Mouse (Mus musculus): Measurements from ENCODE around the gene Kcnq1. TPM values are rescaled to one million over a fixed set of nuclear protein-coding genes. Genes with fewer than 3 reads are reported as not detected.
A peak's percentile ranks its signal among the peaks of the same experiment; 100 is the strongest.

Gene Kcnq1
- 0.54 and 1.6 TPM in 2 replicates for polyA plus RNA-seq (2012; rRNA removed)

DNA sequence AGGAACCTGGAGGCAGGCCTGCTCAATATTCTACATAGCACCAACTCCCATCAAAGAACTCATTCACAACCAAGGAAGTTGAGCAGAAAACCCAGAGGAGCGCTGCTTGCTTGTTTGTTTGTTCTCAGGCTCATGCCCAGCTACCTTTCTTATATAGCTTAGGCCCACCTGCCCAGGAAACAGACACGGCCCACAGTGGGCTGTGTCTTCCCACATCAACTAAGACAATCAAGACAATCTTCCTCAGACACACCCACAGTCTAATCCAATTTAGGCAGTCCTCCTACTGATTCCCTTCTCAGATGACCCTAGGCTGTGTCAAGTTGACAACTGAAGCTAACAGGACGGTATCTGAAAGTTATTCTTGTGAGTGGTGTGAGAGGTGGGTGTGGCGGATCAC, at the start of gene Kcnq1:
Gene Kcnq1, plus strand, starts transcription at position 301 of the 400 bp plus-strand sequence.
- H3K27me3 ChIP-seq (ENCODE audit: control insufficient read depth, insufficient read depth, low read length), result no peaks in the 10 kb centered on the region; the same call in 1 of the 2 replicates
- WGBS, result 80% methylated on average over 4 of the region's 4 CpGs
- H3K4me1 ChIP-seq (ENCODE audit: control insufficient read depth, insufficient read depth, low read length), result peaks cover 4% of the 10 kb centered on the region
- DNase-seq, result no peak
- no peak for TF ChIP-seq POLR2A (IDR thresholded peaks at IDR 0.05; ENCODE audit: borderline replicate concordance, insufficient read depth, low read length)
- no peak for TF ChIP-seq CTCF (IDR thresholded peaks at IDR 0.05; ENCODE audit: borderline replicate concordance, insufficient read depth, low read depth, low read length)
- no peak within 1 kb of the TSS for H3K27ac ChIP-seq (ENCODE audit: insufficient read depth, low read length)
- no peak within 1 kb of the TSS for H3K4me3 ChIP-seq (replicated peaks; ENCODE audit: insufficient read depth, low read depth, low read length)

DNA sequence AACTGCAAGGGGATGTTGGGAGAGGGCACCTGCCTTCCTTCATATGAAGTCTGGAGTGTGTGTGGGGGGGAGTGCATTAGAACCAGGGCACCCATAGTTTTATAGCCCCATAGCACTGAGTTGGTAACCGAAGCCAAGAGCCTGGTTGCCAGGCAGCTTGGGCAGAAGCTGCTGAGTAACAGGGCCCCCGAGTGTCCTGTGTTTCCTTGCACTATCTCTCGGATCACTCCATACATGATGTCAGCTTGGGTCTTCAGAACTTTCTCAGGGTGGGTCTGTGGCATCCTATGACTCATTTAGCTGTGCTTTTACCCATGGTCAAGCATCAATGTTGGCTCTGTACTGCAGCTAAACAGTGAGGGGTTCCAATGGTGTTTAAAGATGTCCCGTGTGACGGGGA, 49.1 kb upstream of the Kcnq1 start:
- TF ChIP-seq POLR2A (IDR thresholded peaks at IDR 0.05; ENCODE audit: borderline replicate concordance, insufficient read depth, low read length), result no peak
- no peak for TF ChIP-seq CTCF (IDR thresholded peaks at IDR 0.05; ENCODE audit: borderline replicate concordance, insufficient read depth, low read depth, low read length)
- peaks cover 58% of the 10 kb centered on the region for H3K4me1 ChIP-seq (ENCODE audit: control insufficient read depth, insufficient read depth, low read length)
- WGBS, result 66% methylated on average over 5 of the region's 5 CpGs
- no peak overlapping the region for H3K27ac ChIP-seq (ENCODE audit: insufficient read depth, low read length)
- H3K4me3 ChIP-seq (replicated peaks; ENCODE audit: insufficient read depth, low read depth, low read length), result no peak overlapping the region
- DNase-seq, result no peak
- H3K27me3 ChIP-seq (ENCODE audit: control insufficient read depth, insufficient read depth, low read length), result no peaks in the 10 kb centered on the region

DNA sequence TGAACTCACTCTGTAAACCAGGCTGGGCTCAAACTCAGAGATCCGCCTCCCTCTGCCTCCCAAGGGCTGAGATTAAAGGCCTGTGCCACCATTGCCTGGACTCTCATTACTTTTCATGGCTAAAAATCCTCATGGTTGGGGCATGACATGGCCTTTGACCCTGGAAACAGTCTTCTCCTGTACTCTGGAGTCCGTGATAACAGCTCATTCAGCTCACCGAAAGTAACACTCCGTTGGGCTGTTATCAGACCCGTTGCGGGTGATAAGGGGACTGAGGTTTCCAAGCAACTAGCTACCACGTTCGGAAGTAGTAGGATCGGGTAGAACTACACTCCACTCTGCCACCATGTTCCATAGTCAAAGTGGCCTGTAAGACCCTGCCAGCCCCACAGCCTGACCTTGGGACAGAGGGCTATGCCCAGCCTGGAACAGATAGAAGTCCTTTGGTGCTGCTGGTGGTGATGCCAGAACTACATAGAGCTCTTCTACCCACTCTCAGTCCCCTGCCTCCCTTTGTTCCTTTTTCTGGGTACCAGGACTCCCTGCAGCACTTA, 48.4 kb upstream of the Kcnq1 start:
- WGBS, result 90% methylated on average over 9 of the region's 9 CpGs
- H3K4me1 ChIP-seq (ENCODE audit: control insufficient read depth, insufficient read depth, low read length), result peaks cover 58% of the 10 kb centered on the region
- peak in 1 of 2 experiments; percentile 10 for DNase-seq

DNA sequence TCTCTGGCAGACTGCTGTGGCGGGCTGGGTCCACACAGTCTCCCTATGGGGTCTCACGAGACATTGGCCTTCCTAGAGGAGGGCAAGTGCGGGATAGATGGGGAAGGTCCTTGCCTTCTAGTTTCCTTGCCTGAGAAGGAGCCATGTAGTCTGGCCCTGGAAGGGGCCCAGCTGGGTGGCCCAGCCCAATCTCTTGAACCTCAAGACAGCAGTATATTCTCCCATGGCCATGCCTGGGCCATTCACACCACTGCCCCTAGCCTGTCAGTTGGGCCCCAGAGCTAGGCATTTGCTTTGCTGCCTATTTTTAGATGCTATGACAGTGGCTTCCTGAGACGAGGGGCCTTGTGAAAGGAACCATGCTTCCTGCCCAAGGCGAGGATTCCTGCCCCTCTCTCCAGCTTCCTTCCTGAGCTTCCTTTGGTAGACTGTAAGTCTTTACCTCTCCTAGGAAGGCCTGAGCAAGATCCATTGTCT, 47.9 kb upstream of the Kcnq1 start:
- TF ChIP-seq CTCF (IDR thresholded peaks at IDR 0.05; ENCODE audit: borderline replicate concordance, insufficient read depth, low read depth, low read length) (no peak), POLR2A (IDR thresholded peaks at IDR 0.05; ENCODE audit: borderline replicate concordance, insufficient read depth, low read length) (no peak)
- Histone ChIP-seq H3K27ac (ENCODE audit: insufficient read depth, low read length) (0 out of 2 replicates have a peak overlapping the region, but pooled peaks have one; percentile 2), H3K4me1 (ENCODE audit: control insufficient read depth, insufficient read depth, low read length) (peaks cover 58% of the 10 kb centered on the region), H3K4me3 (replicated peaks; ENCODE audit: insufficient read depth, low read depth, low read length) (no peak overlapping the region), H3K27me3 (ENCODE audit: control insufficient read depth, insufficient read depth, low read length) (no peaks in the 10 kb centered on the region)
- WGBS, result 68% methylated on average over 5 of the region's 5 CpGs
- no peak for DNase-seq

More for the DNA sequence above, 48.4 kb upstream of the Kcnq1 start:
- Histone ChIP-seq H3K27me3 (ENCODE audit: control insufficient read depth, insufficient read depth, low read length) (no peaks in the 10 kb centered on the region), H3K27ac (ENCODE audit: insufficient read depth, low read length) (no peak overlapping the region), H3K4me3 (replicated peaks; ENCODE audit: insufficient read depth, low read depth, low read length) (no peak overlapping the region)
- TF ChIP-seq CTCF (IDR thresholded peaks at IDR 0.05; ENCODE audit: borderline replicate concordance, insufficient read depth, low read depth, low read length) (no peak), POLR2A (IDR thresholded peaks at IDR 0.05; ENCODE audit: borderline replicate concordance, insufficient read depth, low read length) (no peak)

DNA sequence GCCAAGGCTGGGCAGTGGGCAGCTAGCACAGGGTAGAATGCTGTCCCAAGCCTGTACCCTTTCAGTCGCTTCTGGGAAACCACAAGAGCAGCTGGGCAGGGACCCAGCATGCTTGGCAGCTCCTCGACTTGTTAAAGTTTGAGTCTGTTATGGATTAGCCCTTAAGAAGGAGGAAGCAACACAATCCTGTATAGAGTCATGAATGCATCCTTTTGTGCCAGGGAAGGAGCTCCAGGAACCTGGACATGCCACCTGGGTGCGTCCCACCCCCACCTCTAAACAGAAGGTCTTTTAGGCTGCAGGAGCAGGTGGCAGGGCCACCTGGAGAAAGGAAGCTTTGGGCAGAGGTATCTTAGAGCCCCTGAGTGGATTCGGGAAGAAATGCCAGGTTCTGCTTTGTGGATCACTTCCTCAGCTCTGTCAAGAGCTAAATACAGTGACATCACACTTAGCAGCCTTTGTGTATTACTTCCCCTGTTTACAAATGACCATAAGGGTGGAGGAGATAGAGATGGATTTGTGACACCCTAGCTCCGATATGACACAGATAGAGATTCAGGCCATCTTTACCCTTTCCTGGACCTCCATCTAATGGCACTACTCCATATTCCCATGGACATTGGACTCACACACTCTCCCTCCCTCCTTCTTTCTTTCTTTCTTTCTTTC, 46.8 kb upstream of the Kcnq1 start:
- Histone ChIP-seq H3K4me1 (ENCODE audit: control insufficient read depth, insufficient read depth, low read length) (peaks cover 62% of the 10 kb centered on the region), H3K27ac (ENCODE audit: insufficient read depth, low read length) (peak overlapping the region; percentile 2; the same call in 1 of the 2 replicates), H3K4me3 (replicated peaks; ENCODE audit: insufficient read depth, low read depth, low read length) (no peak overlapping the region), H3K27me3 (ENCODE audit: control insufficient read depth, insufficient read depth, low read length) (no peaks in the 10 kb centered on the region)
- DNase-seq, result peak; percentile 56 to 78
- TF ChIP-seq POLR2A (IDR thresholded peaks at IDR 0.05; ENCODE audit: borderline replicate concordance, insufficient read depth, low read length), result no peak
- TF ChIP-seq CTCF (IDR thresholded peaks at IDR 0.05; ENCODE audit: borderline replicate concordance, insufficient read depth, low read depth, low read length), result no peak
- 2% methylated on average over 5 of the region's 5 CpGs for WGBS

DNA sequence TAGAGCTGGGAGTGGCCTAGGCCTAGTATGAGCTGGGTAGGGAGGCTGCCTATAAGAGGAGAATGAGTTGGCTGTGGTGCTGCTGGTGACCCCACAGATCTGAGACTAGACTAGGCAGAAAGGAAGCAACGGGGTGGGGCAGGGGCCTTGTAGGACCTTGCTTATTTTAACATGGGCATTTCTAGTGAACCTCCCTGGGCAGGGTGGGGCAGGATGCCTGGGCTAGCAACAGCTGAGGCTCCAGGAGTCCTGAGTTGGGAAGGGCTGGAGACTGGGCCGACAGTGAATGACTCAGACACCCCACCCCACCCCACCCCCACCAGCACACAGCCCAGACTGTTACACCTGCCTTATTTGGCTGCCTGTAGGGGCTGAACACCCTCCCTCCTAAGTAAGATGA, 43.5 kb upstream of the Kcnq1 start:
- H3K27me3 ChIP-seq (ENCODE audit: control insufficient read depth, insufficient read depth, low read length), result no peaks in the 10 kb centered on the region
- 52% methylated on average over 2 of the region's 2 CpGs for WGBS
- no peak for DNase-seq
- peaks cover 43% of the 10 kb centered on the region for H3K4me1 ChIP-seq (ENCODE audit: control insufficient read depth, insufficient read depth, low read length)
- no peak overlapping the region for H3K27ac ChIP-seq (ENCODE audit: insufficient read depth, low read length)
- TF ChIP-seq POLR2A (IDR thresholded peaks at IDR 0.05; ENCODE audit: borderline replicate concordance, insufficient read depth, low read length) (no peak), CTCF (IDR thresholded peaks at IDR 0.05; ENCODE audit: borderline replicate concordance, insufficient read depth, low read depth, low read length) (no peak)
- no peak overlapping the region for H3K4me3 ChIP-seq (replicated peaks; ENCODE audit: insufficient read depth, low read depth, low read length)

DNA sequence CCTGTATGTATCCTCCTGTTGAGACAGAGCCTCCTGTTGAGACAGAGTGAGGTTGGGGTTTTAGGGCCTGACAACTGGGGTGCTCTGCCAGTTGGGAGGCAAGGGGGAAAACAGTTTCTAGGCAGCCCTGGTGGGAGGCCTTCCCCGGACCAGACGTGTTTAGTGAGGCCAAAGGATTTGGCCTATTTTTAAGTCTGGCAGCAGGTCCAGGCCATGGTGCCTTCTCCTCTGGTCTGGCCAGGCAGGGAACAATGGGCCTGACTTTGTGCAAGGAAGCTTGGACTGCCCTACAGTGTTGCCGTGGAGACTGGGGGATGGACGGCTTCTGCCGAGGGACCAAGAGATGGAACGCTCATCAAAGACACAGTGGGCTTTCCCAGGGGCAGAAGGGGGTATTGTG, 41.9 kb upstream of the Kcnq1 start:
- peaks cover 35% of the 10 kb centered on the region for H3K4me1 ChIP-seq (ENCODE audit: control insufficient read depth, insufficient read depth, low read length)
- TF ChIP-seq CTCF (IDR thresholded peaks at IDR 0.05; ENCODE audit: borderline replicate concordance, insufficient read depth, low read depth, low read length), result no peak
- TF ChIP-seq POLR2A (IDR thresholded peaks at IDR 0.05; ENCODE audit: borderline replicate concordance, insufficient read depth, low read length), result no peak
- no peak overlapping the region for H3K4me3 ChIP-seq (replicated peaks; ENCODE audit: insufficient read depth, low read depth, low read length)
- peak in 1 of 2 experiments; percentile 60 for DNase-seq
- H3K27me3 ChIP-seq (ENCODE audit: control insufficient read depth, insufficient read depth, low read length), result no peaks in the 10 kb centered on the region
- WGBS, result 23% methylated on average over 6 of the region's 6 CpGs
- H3K27ac ChIP-seq (ENCODE audit: insufficient read depth, low read length), result no peak overlapping the region

DNA sequence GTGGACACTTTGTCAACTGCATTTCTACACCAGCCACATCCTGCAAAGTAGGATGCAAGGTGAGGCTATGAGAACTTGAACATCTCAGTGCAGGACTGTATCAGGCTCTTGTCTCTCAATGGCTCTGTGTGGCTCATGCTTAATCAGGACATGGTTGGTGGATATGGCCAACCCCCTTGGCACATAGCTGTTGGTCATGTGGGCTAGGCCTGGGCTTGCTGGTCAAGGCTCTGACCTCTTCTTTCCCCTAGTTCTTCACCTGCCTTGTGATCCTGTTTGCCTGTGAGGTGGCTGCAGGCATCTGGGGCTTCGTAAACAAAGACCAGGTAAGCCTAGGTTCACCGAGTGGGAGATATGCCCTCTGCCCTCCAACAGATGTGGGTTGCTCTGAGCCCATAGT, 40.5 kb upstream of the Kcnq1 start:
- H3K4me1 ChIP-seq (ENCODE audit: control insufficient read depth, insufficient read depth, low read length), result peaks cover 28% of the 10 kb centered on the region
- TF ChIP-seq CTCF (IDR thresholded peaks at IDR 0.05; ENCODE audit: borderline replicate concordance, insufficient read depth, low read depth, low read length), result no peak
- no peak overlapping the region for H3K4me3 ChIP-seq (replicated peaks; ENCODE audit: insufficient read depth, low read depth, low read length)
- 98% methylated on average over 2 of the region's 2 CpGs for WGBS
- no peaks in the 10 kb centered on the region for H3K27me3 ChIP-seq (ENCODE audit: control insufficient read depth, insufficient read depth, low read length)
- no peak for DNase-seq
- no peak overlapping the region for H3K27ac ChIP-seq (ENCODE audit: insufficient read depth, low read length)
